Mouse (Mus musculus) hindlimb bud, embryonic 11.5 days (tissue): ENCODE measurements at regions not wholly inside any gene's neighbourhood (a gene's known extent, or its start where the extent isn't known, plus 50 kb on each side); places are given as distances from the start of the nearest gene placed in this dataset.
"Not testable (repeated sequence)": the region's sequence is repeated elsewhere in the genome, so short reads cannot be mapped to it uniquely, and the experiment has no call there.

Source experiments
- DNase-seq: peaks from one replicate; pipeline ENCODE4 v3.0.0-alpha.2; 2012; ENCODE audit warnings: low read depth, low spot score; ENCODE audit errors: extremely low spot score

GRCm38 (mm10) chr14:16044466-16044865, 204.6 kb upstream of the Ngly1 start:
- no peak for DNase-seq

GRCm38 (mm10) chr14:16072534-16072933, 176.5 kb upstream of the Ngly1 start:
- DNase-seq = not testable (repeated sequence)

GRCm38 (mm10) chr14:16074089-16074488, 175.0 kb upstream of the Ngly1 start:
- DNase-seq = no peak

- no peak for DNase-seq
Measured at GRCm38 (mm10) chr14:16079096-16079495, 170.0 kb upstream of the Ngly1 start.

GRCm38 (mm10) chr14:16087231-16087630, 161.8 kb upstream of the Ngly1 start:
- DNase-seq = not testable (repeated sequence)

- DNase-seq = no peak
Measured at GRCm38 (mm10) chr14:16092391-16093132, 156.5 kb upstream of the Ngly1 start.

GRCm38 (mm10) chr14:16093133-16093505, 156.0 kb upstream of the Ngly1 start:
- DNase-seq = no peak

- DNase-seq = no peak
Measured at GRCm38 (mm10) chr14:16109414-16109813, 139.7 kb upstream of the Ngly1 start.

- no peak for DNase-seq
Measured at GRCm38 (mm10) chr14:16132672-16133071, 116.4 kb upstream of the Ngly1 start.

GRCm38 (mm10) chr14:16133410-16133809, 115.7 kb upstream of the Ngly1 start:
- no peak for DNase-seq

GRCm38 (mm10) chr14:16136187-16136586, 112.9 kb upstream of the Ngly1 start:
- no peak for DNase-seq

GRCm38 (mm10) chr14:16144299-16144698, 104.8 kb upstream of the Ngly1 start:
- no peak for DNase-seq

- no peak for DNase-seq
Measured at GRCm38 (mm10) chr14:16146811-16147210, 102.3 kb upstream of the Ngly1 start.

- DNase-seq = no peak
Measured at GRCm38 (mm10) chr14:16151815-16152214, 97.3 kb upstream of the Ngly1 start.

- DNase-seq = no peak
Measured at GRCm38 (mm10) chr14:16152702-16153101, 96.4 kb upstream of the Ngly1 start.

- no peak for DNase-seq
Measured at GRCm38 (mm10) chr14:16155106-16155505, 94.0 kb upstream of the Ngly1 start.

- no peak for DNase-seq
Measured at GRCm38 (mm10) chr14:16170226-16170625, 78.9 kb upstream of the Ngly1 start.

GRCm38 (mm10) chr14:16172261-16172660, 76.8 kb upstream of the Ngly1 start:
- no peak for DNase-seq

GRCm38 (mm10) chr14:16173292-16173691, 75.8 kb upstream of the Ngly1 start:
- DNase-seq = no peak

- no peak for DNase-seq
Measured at GRCm38 (mm10) chr14:16178227-16178626, 70.9 kb upstream of the Ngly1 start.

- DNase-seq = no peak
Measured at GRCm38 (mm10) chr14:16181822-16182221, 67.3 kb upstream of the Ngly1 start.

GRCm38 (mm10) chr14:16185246-16185645, 63.8 kb upstream of the Ngly1 start:
- DNase-seq = no peak
